Mouse (Mus musculus): Measurements from ENCODE around the gene Uox. TPM values are rescaled to one million over a fixed set of nuclear protein-coding genes. Genes with fewer than 3 reads are reported as not detected.
A peak's percentile ranks its signal among the peaks of the same experiment; 100 is the strongest.

Uox gene
- total and polyA plus RNA-seq, 2 experiments from 2014 or later = 0.16 to 0.20 TPM

DNA sequence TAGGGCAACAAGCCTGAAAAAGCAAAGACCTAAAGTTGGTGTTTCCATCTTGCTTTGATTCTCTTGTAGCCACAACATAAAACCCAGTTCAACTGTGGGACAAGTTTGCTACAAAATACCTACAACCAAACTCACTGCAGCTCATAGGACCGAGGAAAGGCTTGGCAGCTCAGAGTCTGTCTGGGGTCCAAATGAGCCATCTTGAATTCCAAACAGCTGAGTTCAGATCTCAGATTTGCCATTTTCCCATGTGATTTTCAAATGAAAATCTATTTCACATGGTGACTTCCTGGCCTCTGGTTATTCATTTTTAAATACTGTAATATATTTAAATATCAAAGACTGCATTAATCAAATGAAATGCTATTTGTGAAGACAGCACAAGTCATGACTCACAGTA lies 104.9 kb downstream of the Uox start:
- WGBS = 93% methylated on average over 1 of the region's 1 CpGs
- no peaks in the 10 kb centered on the region for H3K9me3 ChIP-seq (ENCODE audit: low read length)
- DNase-seq (ENCODE audit: low spot score) (no peak), ATAC-seq (no peak)
- no peak for TF ChIP-seq CTCF (IDR thresholded peaks at IDR 0.05; ENCODE audit: low read depth)
- no peak overlapping the region for H3K4me2 ChIP-seq (ENCODE audit: low read depth, low read length)
- no peaks in the 10 kb centered on the region for H3K36me3 ChIP-seq (ENCODE audit: insufficient read depth, low read length)
- no peak overlapping the region for H3K27ac ChIP-seq
- H3K4me3 ChIP-seq (ENCODE audit: low read length) = no peak overlapping the region
- H3K9ac ChIP-seq (replicated peaks; ENCODE audit: low read length) = no peak overlapping the region
- H3K27me3 ChIP-seq (ENCODE audit: insufficient read depth, low read length) = no peaks in the 10 kb centered on the region
- no peaks in the 10 kb centered on the region for H3K4me1 ChIP-seq (ENCODE audit: insufficient read depth, low read length)

DNA sequence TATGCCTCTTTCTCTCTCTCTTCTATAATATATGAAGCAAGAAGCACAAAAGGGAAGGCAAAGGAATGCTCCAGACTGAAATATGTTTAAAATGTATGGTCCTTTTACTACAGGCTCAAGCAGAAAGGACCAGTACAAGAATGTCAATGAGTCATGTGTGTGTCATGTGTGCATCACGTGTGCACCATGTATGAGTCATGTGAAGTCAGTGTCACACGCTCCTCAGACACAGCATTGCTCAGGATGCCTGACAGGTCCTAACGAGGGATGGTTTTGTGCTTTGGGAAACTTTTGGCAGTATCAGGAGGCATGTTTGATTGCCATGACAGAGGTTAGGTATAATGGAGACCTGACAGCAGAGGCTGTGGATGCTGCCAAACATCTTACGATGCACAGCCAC lies 106.0 kb downstream of the Uox start:
- 92% methylated on average over 4 of the region's 4 CpGs for WGBS
- TF ChIP-seq CTCF (IDR thresholded peaks at IDR 0.05; ENCODE audit: low read depth) = no peak
- no peaks in the 10 kb centered on the region for H3K36me3 ChIP-seq (ENCODE audit: insufficient read depth, low read length)
- H3K4me3 ChIP-seq (ENCODE audit: low read length) = no peak overlapping the region
- H3K27ac ChIP-seq = no peak overlapping the region
- ATAC-seq = no peak
- no peaks in the 10 kb centered on the region for H3K9me3 ChIP-seq (ENCODE audit: low read length)
- H3K4me2 ChIP-seq (ENCODE audit: low read depth, low read length) = no peak overlapping the region
- H3K9ac ChIP-seq (replicated peaks; ENCODE audit: low read length) = no peak overlapping the region
- no peaks in the 10 kb centered on the region for H3K27me3 ChIP-seq (ENCODE audit: insufficient read depth, low read length)
- H3K4me1 ChIP-seq (ENCODE audit: insufficient read depth, low read length) = no peaks in the 10 kb centered on the region
- DNase-seq (ENCODE audit: low spot score) = no peak

DNA sequence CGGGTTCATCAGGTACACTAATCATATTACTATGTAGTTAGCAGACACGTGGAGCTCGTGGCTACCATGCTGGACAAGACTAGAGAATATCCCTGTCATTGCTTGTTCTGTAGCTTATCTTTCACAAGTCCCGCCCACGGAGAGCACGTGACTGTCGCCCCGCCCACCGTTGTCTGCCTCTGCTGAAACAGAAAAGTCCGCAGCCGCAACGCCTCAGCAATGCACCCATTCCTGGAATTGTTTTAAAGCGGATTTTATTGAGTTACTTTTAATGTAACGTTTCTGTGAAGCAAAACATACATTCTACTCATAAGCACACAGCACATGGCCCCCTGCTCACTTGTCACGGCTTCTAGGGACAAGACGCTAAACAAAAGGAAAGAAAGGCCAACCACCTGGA lies 109.4 kb downstream of the Uox start:
- Histone ChIP-seq H3K9ac (replicated peaks; ENCODE audit: low read length) (no peak overlapping the region), H3K9me3 (ENCODE audit: low read length) (no peaks in the 10 kb centered on the region), H3K27ac (no peak overlapping the region), H3K4me1 (ENCODE audit: insufficient read depth, low read length) (no peaks in the 10 kb centered on the region), H3K36me3 (ENCODE audit: insufficient read depth, low read length) (no peaks in the 10 kb centered on the region), H3K27me3 (ENCODE audit: insufficient read depth, low read length) (no peaks in the 10 kb centered on the region), H3K4me2 (ENCODE audit: low read depth, low read length) (no peak overlapping the region), H3K4me3 (ENCODE audit: low read length) (no peak overlapping the region)
- DNase-seq (ENCODE audit: low spot score) (no peak), ATAC-seq (no peak)
- WGBS = 94% methylated on average over 16 of the region's 16 CpGs
- TF ChIP-seq CTCF (IDR thresholded peaks at IDR 0.05; ENCODE audit: low read depth) = no peak

DNA sequence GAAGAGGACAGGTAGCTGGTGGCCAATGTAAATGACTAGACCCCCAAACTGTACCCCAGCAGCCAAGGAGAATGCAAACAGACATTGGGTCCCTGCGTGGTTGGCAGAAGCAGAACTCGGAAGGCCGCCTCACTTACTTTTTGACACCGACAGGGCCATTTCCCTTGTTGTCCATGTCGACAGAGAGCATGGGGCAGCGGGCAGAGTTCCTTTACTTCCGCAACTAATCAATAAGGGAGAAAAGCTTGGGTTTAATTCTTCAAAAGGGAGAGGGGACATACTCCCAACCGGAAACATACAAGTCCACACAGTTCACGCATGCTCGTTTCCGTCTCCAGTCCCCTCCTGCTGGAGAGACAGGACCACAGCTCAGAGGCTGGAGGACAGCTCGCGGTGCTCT lies 110.4 kb downstream of the Uox start:
- H3K9ac ChIP-seq (replicated peaks; ENCODE audit: low read length) = no peak overlapping the region
- no peak overlapping the region for H3K4me2 ChIP-seq (ENCODE audit: low read depth, low read length)
- no peaks in the 10 kb centered on the region for H3K36me3 ChIP-seq (ENCODE audit: insufficient read depth, low read length)
- no peak overlapping the region for H3K27ac ChIP-seq
- no peaks in the 10 kb centered on the region; the same call in 1 of the 2 replicates for H3K4me1 ChIP-seq (ENCODE audit: insufficient read depth, low read length)
- no peak for DNase-seq (ENCODE audit: low spot score)
- TF ChIP-seq CTCF (IDR thresholded peaks at IDR 0.05; ENCODE audit: low read depth) = no peak
- no peak overlapping the region for H3K4me3 ChIP-seq (ENCODE audit: low read length)
- WGBS = 91% methylated on average over 13 of the region's 13 CpGs
- H3K9me3 ChIP-seq (ENCODE audit: low read length) = no peaks in the 10 kb centered on the region
- ATAC-seq = no peak
- H3K27me3 ChIP-seq (ENCODE audit: insufficient read depth, low read length) = no peaks in the 10 kb centered on the region

DNA sequence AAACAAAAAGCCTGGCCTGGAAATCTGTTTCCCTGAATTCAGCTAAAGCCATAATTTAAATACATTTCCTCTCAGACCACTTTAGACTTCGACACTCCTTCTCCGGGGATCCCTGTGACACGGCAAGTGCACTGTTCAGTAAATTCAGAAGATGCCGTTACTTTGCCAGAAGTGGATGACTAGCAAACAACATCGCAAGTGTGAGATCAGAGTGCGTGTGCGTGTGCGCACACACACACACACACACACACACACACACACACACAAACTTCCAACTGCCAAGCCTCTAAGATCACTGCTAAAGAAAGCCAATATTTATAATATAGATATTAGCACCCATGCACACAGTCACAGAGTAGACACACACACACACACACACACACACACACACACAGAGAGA lies 111.5 kb downstream of the Uox start:
- Histone ChIP-seq H3K36me3 (ENCODE audit: insufficient read depth, low read length) (no peaks in the 10 kb centered on the region), H3K9ac (replicated peaks; ENCODE audit: low read length) (no peak overlapping the region; the same call in 1 of the 2 replicates), H3K9me3 (ENCODE audit: low read length) (no peaks in the 10 kb centered on the region), H3K4me2 (ENCODE audit: low read depth, low read length) (peak overlapping the region; percentile 53), H3K27ac (no peak overlapping the region), H3K4me3 (ENCODE audit: low read length) (peak overlapping the region; percentile 29), H3K27me3 (ENCODE audit: insufficient read depth, low read length) (no peaks in the 10 kb centered on the region), H3K4me1 (ENCODE audit: insufficient read depth, low read length) (no peaks in the 10 kb centered on the region; the same call in 1 of the 2 replicates)
- DNase-seq (ENCODE audit: low spot score) (no peak), ATAC-seq (no peak)
- WGBS = 55% methylated on average over 8 of the region's 8 CpGs
- TF ChIP-seq CTCF (IDR thresholded peaks at IDR 0.05; ENCODE audit: low read depth) = no peak

Other genes starting within 250 kb of the Uox start
- 21.7 and 23.6 TPM in 2 replicates for gene Ssx2ip, start 165.8 kb upstream of the Uox start, total RNA-seq (2014; rRNA removed)
- gene Ssx2ip, start 165.8 kb upstream of the Uox start, polyA plus RNA-seq (2015; fragmentation: Nextera tagmentation; extraction: Ambion mirVana) = 21.7 and 23.5 TPM in 2 replicates
- 6.6 and 11.4 TPM in 2 replicates for gene Ctbs, start 120.6 kb upstream of the Uox start, total RNA-seq (2014; rRNA removed)
- 5.7 and 6.2 TPM in 2 replicates for gene Ctbs, start 120.6 kb upstream of the Uox start, polyA plus RNA-seq (2015; fragmentation: Nextera tagmentation; extraction: Ambion mirVana)
- 1.4 and 5.6 TPM in 2 replicates for gene Spata1, start 70.7 kb upstream of the Uox start, total RNA-seq (2014; rRNA removed)
- gene Spata1, start 70.7 kb upstream of the Uox start, polyA plus RNA-seq (2015; fragmentation: Nextera tagmentation; extraction: Ambion mirVana) = 3.2 and 4.9 TPM in 2 replicates
- 100 and 119 TPM in 2 replicates for gene Gng5, start 70.6 kb upstream of the Uox start, total RNA-seq (2014; rRNA removed)
- 411 and 424 TPM in 2 replicates for gene Gng5, start 70.6 kb upstream of the Uox start, polyA plus RNA-seq (2015; fragmentation: Nextera tagmentation; extraction: Ambion mirVana)
- 20.5 and 21.0 TPM in 2 replicates for gene Rpf1, start 49.0 kb upstream of the Uox start, total RNA-seq (2014; rRNA removed)
- 25.9 and 29.0 TPM in 2 replicates for gene Rpf1, start 49.0 kb upstream of the Uox start, polyA plus RNA-seq (2015; fragmentation: Nextera tagmentation; extraction: Ambion mirVana)
- not detected in 2 replicates for gene Dnase2b, start 45.2 kb downstream of the Uox start, total RNA-seq (2014; rRNA removed)
- gene Dnase2b, start 45.2 kb downstream of the Uox start, polyA plus RNA-seq (2015; fragmentation: Nextera tagmentation; extraction: Ambion mirVana) = not detected in 2 replicates
- not detected in 2 replicates for gene 4930503B20Rik, start 80.9 kb downstream of the Uox start, total RNA-seq (2014; rRNA removed)
- gene 4930503B20Rik, start 80.9 kb downstream of the Uox start, polyA plus RNA-seq (2015; fragmentation: Nextera tagmentation; extraction: Ambion mirVana) = not detected in 2 replicates
- 0.36 and 0.89 TPM in 2 replicates for gene Samd13, start 115.2 kb downstream of the Uox start, total RNA-seq (2014; rRNA removed)
- 0.45 and 0.46 TPM in 2 replicates for gene Samd13, start 115.2 kb downstream of the Uox start, polyA plus RNA-seq (2015; fragmentation: Nextera tagmentation; extraction: Ambion mirVana)
- gene Prkacb, start 242.6 kb downstream of the Uox start, total RNA-seq (2014; rRNA removed) = 235 and 238 TPM in 2 replicates
- 167 and 180 TPM in 2 replicates for gene Prkacb, start 242.6 kb downstream of the Uox start, polyA plus RNA-seq (2015; fragmentation: Nextera tagmentation; extraction: Ambion mirVana)